Mouse (Mus musculus): ENCODE results near the gene P2rx3. TPM values are rescaled to one million over a fixed set of nuclear protein-coding genes. Genes with fewer than 3 reads are reported as not detected.

The P2rx3 gene
- polyA plus RNA-seq, 1 experiment from 2014 or later, result 0.08 TPM

DNA sequence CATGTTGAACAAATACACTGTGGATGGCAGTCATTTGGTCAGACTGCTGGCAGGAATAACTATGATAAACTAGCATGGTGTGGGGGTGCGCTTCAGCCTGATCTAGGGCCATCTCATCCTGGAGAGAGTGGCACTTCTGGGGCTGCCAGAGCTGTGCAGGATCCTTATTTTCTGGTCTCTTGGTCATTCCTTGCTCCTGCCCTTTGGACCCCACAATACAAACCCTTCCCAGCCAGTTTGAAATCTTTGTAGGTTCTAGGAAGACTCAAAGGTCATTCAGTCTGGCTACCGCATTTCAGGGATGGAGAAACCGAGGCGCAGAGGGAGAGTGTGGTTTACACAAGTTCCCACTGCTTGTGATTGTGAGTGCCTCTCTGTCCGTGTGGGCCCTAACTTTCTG, 29.7 kb upstream of the P2rx3 start:
- 92% methylated on average over 5 of the region's 5 CpGs for WGBS
- Histone ChIP-seq H3K9ac (replicated peaks; ENCODE audit: low read depth) (no peak overlapping the region), H3K36me3 (ENCODE audit: insufficient read depth, low read length) (peaks cover 19% of the 10 kb centered on the region; the same call in 1 of the 2 replicates), H3K4me2 (replicated peaks; ENCODE audit: low read depth, low read length) (no peak overlapping the region), H3K27ac (ENCODE audit: low read length) (no peak overlapping the region), H3K9me3 (ENCODE audit: low read length) (no peaks in the 10 kb centered on the region), H3K4me1 (ENCODE audit: insufficient read depth, low read depth, low read length) (peaks cover 6% of the 10 kb centered on the region; the same call in 1 of the 2 replicates), H3K4me3 (ENCODE audit: low read depth, low read length) (no peak overlapping the region), H3K27me3 (replicated peaks; ENCODE audit: insufficient read depth, low read length) (no peaks in the 10 kb centered on the region)
- DNase-seq (ENCODE audit: low spot score) (no peak), ATAC-seq (no peak)
- no peak for TF ChIP-seq EP300 (IDR thresholded peaks at IDR 0.05)
- TF ChIP-seq CTCF (IDR thresholded peaks at IDR 0.05), result no peak

DNA sequence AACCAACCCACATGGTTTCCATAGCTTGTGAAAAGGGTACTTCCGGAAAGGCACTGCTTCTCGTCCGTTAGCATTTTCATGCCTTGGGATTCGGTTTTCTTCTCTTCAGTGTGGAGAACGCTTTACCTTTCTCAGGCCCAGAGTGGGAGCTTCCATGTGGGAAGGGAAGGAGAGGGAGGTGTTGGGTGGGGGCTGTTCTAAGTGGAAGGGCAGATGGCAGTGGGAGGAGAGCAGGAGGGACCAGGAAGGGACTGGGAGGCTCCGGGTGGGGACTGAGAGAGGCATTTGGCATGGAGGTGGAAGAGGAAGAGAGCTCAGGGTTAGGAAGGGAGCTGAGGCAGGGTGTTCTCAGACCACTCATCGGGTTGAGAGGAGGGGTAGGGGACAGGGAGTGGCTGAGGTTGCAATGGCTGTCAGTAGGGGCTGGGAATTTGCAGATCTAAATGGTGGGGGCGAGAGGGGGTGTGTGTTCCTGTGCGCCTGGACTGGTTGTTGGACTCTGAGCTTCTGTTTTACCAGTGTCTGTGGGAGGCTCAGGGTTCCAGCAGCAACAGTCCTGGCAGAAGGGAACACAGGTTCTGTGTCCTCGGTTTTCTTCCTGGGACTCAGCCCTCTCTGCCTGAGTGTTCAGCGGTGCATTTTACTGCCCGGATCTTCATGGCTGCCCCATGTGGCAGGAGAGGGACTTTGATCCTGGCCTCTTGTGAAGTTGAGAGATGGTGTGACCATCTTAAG, 28.0 kb upstream of the P2rx3 start:
- no peaks in the 10 kb centered on the region for H3K27me3 ChIP-seq (replicated peaks; ENCODE audit: insufficient read depth, low read length)
- peaks cover 9% of the 10 kb centered on the region for H3K4me1 ChIP-seq (ENCODE audit: insufficient read depth, low read depth, low read length)
- 75% methylated on average over 12 of the region's 12 CpGs for WGBS
- no peak overlapping the region for H3K27ac ChIP-seq (ENCODE audit: low read length)
- 0 out of 2 replicates have a peak, but pooled peaks cover 10% of the 10 kb centered on the region for H3K36me3 ChIP-seq (ENCODE audit: insufficient read depth, low read length)
- ATAC-seq (no peak), DNase-seq (ENCODE audit: low spot score) (no peak)
- no peaks in the 10 kb centered on the region for H3K9me3 ChIP-seq (ENCODE audit: low read length)
- no peak overlapping the region for H3K9ac ChIP-seq (replicated peaks; ENCODE audit: low read depth)
- no peak overlapping the region for H3K4me2 ChIP-seq (replicated peaks; ENCODE audit: low read depth, low read length)
- no peak overlapping the region for H3K4me3 ChIP-seq (ENCODE audit: low read depth, low read length)
- TF ChIP-seq CTCF (IDR thresholded peaks at IDR 0.05) (no peak), EP300 (IDR thresholded peaks at IDR 0.05) (no peak)

DNA sequence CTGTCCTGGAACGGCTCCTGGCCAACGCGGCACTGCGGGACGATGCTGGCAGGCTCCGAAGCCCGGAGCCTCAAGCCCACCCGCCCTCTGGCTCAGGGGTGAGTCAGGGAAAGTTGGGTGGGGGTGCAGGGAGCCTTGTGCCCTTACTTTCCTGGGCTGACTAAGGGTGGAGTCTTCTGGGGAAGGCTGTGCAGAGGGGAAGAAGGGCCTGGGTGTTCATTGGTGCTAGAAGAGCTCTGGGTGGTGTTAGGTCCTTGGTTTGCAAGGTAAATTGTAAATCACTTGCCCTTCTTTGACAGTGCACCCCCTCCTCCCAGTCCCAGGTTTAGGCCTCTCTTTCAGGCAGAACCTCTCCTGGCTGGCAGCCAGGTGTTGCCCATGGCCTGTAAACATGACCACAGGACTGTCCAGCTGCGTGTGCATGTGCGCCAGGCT, 23.9 kb upstream of the P2rx3 start:
- Histone ChIP-seq H3K27me3 (replicated peaks; ENCODE audit: insufficient read depth, low read length) (no peaks in the 10 kb centered on the region), H3K4me2 (replicated peaks; ENCODE audit: low read depth, low read length) (peak overlapping the region; percentile 70), H3K36me3 (ENCODE audit: insufficient read depth, low read length) (peaks cover 31% of the 10 kb centered on the region), H3K9me3 (ENCODE audit: low read length) (no peaks in the 10 kb centered on the region), H3K27ac (ENCODE audit: low read length) (peak overlapping the region; percentile 81), H3K4me1 (ENCODE audit: insufficient read depth, low read depth, low read length) (peaks cover 7% of the 10 kb centered on the region; the same call in 1 of the 2 replicates), H3K4me3 (ENCODE audit: low read depth, low read length) (peak overlapping the region; percentile 43), H3K9ac (replicated peaks; ENCODE audit: low read depth) (peak overlapping the region; percentile 42)
- TF ChIP-seq CTCF (IDR thresholded peaks at IDR 0.05) (no peak), EP300 (IDR thresholded peaks at IDR 0.05) (no peak)
- DNase-seq (ENCODE audit: low spot score) (peak; percentile 52), ATAC-seq (peak; percentile 52)
- WGBS, result 40% methylated on average over 3 of the region's 10 CpGs

DNA sequence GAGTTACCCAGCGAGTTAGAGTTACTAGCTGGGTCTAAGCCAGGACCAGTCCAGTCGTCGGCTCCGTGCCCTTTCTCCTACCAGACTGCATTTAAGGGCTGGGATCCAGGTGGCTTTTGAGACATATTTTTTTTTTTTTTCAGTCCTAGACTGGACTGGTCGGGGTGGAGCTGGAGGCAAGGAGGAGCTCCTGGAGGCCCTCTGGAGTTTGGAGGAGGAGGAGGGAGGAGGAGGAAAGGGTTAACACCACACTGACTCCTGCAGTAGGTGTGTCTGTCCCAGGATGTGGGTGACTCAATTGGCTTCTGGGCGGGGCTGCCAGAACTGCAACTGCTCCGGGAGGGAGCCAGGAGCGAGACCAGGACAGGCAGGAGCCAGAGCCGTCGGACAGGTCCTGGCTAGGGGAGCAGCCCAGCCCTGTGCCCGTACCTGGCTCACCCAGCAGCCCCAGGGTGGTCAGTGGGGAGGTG, 23.4 kb upstream of the P2rx3 start:
- WGBS, result 2% methylated on average over 9 of the region's 11 CpGs
- peaks cover 34% of the 10 kb centered on the region for H3K36me3 ChIP-seq (ENCODE audit: insufficient read depth, low read length)
- DNase-seq (ENCODE audit: low spot score), result peak; percentile 94

DNA sequence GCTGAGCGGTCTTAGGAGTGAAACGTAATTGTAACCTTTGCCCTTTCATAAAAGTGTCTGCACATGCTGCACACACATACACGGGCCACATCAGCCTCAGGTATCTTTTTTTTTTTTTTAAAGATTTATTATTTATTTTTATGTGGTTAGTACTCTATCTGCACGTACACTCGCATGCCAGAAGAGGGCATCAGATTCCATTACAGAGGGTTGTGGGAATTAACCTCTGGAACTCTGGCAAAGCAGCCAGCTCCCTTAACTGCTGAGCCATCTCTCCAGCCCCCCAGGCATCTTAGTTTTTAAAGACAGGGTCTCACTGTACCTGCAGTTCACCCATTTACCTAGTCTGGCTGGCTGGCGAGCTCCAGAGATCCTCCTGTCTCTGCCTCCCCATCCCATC, 22.4 kb upstream of the P2rx3 start:
- Histone ChIP-seq H3K27ac (ENCODE audit: low read length) (0 out of 2 replicates have a peak overlapping the region, but pooled peaks have one; percentile 81), H3K9me3 (ENCODE audit: low read length) (no peaks in the 10 kb centered on the region), H3K4me1 (ENCODE audit: insufficient read depth, low read depth, low read length) (peaks cover 7% of the 10 kb centered on the region; the same call in 1 of the 2 replicates), H3K4me3 (ENCODE audit: low read depth, low read length) (no peak overlapping the region), H3K4me2 (replicated peaks; ENCODE audit: low read depth, low read length) (no peak overlapping the region), H3K36me3 (ENCODE audit: insufficient read depth, low read length) (peaks cover 43% of the 10 kb centered on the region), H3K9ac (replicated peaks; ENCODE audit: low read depth) (no peak overlapping the region), H3K27me3 (replicated peaks; ENCODE audit: insufficient read depth, low read length) (no peaks in the 10 kb centered on the region)
- WGBS, result 85% methylated on average over 6 of the region's 6 CpGs
- ATAC-seq, result no peak
- DNase-seq (ENCODE audit: low spot score), result no peak
- TF ChIP-seq EP300 (IDR thresholded peaks at IDR 0.05) (no peak), CTCF (IDR thresholded peaks at IDR 0.05) (peak; percentile 34)

More for the DNA sequence above, 23.4 kb upstream of the P2rx3 start:
- Histone ChIP-seq H3K4me3 (ENCODE audit: low read depth, low read length) (peak overlapping the region; percentile 43), H3K9me3 (ENCODE audit: low read length) (no peaks in the 10 kb centered on the region), H3K9ac (replicated peaks; ENCODE audit: low read depth) (peak overlapping the region; percentile 42), H3K4me2 (replicated peaks; ENCODE audit: low read depth, low read length) (peak overlapping the region; percentile 70), H3K27me3 (replicated peaks; ENCODE audit: insufficient read depth, low read length) (no peaks in the 10 kb centered on the region), H3K27ac (ENCODE audit: low read length) (peak overlapping the region; percentile 81), H3K4me1 (ENCODE audit: insufficient read depth, low read depth, low read length) (peaks cover 7% of the 10 kb centered on the region; the same call in 1 of the 2 replicates)
- peak; percentile 94 for ATAC-seq
- TF ChIP-seq EP300 (IDR thresholded peaks at IDR 0.05), result 0 out of 2 replicates have a peak, but pooled peaks have one; percentile 19
- TF ChIP-seq CTCF (IDR thresholded peaks at IDR 0.05), result no peak

DNA sequence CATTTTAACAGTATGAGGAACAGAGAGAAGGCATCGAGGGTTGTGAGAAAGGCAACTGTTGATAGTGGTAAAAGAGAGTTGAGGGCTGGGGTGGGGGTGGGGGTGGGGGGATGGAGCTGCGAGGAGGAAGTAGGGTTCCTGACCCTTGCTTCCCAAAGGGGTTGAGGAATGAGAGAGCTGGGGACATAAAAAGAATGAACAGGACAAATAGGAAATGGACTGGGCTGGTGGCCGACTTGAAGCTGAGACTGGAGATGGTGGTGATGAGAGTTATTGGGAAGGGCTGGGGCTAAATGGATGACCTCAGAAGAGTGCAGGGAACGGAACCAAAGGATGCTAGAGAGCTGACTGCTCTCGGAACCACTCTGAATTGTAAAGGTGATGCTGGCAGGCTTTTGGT, 19.4 kb upstream of the P2rx3 start:
- no peak for ATAC-seq
- Histone ChIP-seq H3K4me3 (ENCODE audit: low read depth, low read length) (no peak overlapping the region), H3K9me3 (ENCODE audit: low read length) (no peaks in the 10 kb centered on the region), H3K36me3 (ENCODE audit: insufficient read depth, low read length) (peaks cover 49% of the 10 kb centered on the region), H3K27me3 (replicated peaks; ENCODE audit: insufficient read depth, low read length) (no peaks in the 10 kb centered on the region), H3K4me2 (replicated peaks; ENCODE audit: low read depth, low read length) (0 out of 2 replicates have a peak overlapping the region, but pooled peaks have one; percentile 3), H3K9ac (replicated peaks; ENCODE audit: low read depth) (no peak overlapping the region), H3K4me1 (ENCODE audit: insufficient read depth, low read depth, low read length) (peaks cover 14% of the 10 kb centered on the region; the same call in 1 of the 2 replicates), H3K27ac (ENCODE audit: low read length) (no peak overlapping the region)
- no peak for DNase-seq (ENCODE audit: low spot score)
- TF ChIP-seq EP300 (IDR thresholded peaks at IDR 0.05) (no peak), CTCF (IDR thresholded peaks at IDR 0.05) (no peak)
- WGBS, result 52% methylated on average over 5 of the region's 5 CpGs
